Comparison of ENCODE assay signal across 18 mouse cellular contexts in genomic region chr9:92671966-92672365, GRCm38 (mm10).
"Had no signal": no experiment of that assay in that cellular context is flagged by ENCODE, and none has a peak within 500 bp of the region (broad histone marks: within the 10 kb centered on the region; RNA-seq: fewer than 3 reads in every experiment).

No protein-coding gene starts in this region.

- H3K9me3 ChIP-seq: lung, embryonic 15.5 days; midbrain, embryonic 12.5 days; neural tube, embryonic 15.5 days had no signal

- ATAC-seq: lung, postnatal 0 days; midbrain, embryonic 16.5 days had no signal

- H3K27me3 ChIP-seq: lung, embryonic 15.5 days; midbrain, embryonic 12.5 days; neural tube, embryonic 13.5 days; neural tube, embryonic 15.5 days had no signal

- H3K36me3 ChIP-seq: lung, embryonic 15.5 days; midbrain, embryonic 10.5 days; midbrain, embryonic 12.5 days; neural tube, embryonic 13.5 days; neural tube, embryonic 15.5 days had no signal

- H3K4me1 ChIP-seq: lung, embryonic 15.5 days; midbrain, embryonic 10.5 days; midbrain, embryonic 12.5 days; neural tube, embryonic 13.5 days; neural tube, embryonic 15.5 days had no signal

- H3K4me2 ChIP-seq: lung, embryonic 15.5 days; midbrain, embryonic 12.5 days; neural tube, embryonic 13.5 days; neural tube, embryonic 15.5 days had no signal

- H3K4me3 ChIP-seq: lung, embryonic 15.5 days; midbrain, embryonic 10.5 days; midbrain, embryonic 12.5 days; neural tube, embryonic 13.5 days; neural tube, embryonic 15.5 days had no signal

- H3K9ac ChIP-seq: lung, embryonic 15.5 days; midbrain, embryonic 12.5 days; neural tube, embryonic 13.5 days; neural tube, embryonic 15.5 days had no signal

- DNase-seq: lung, adult 18-20 months; lung, postnatal 4 days; midbrain, embryonic 14.5 days; retina, postnatal 1 day; right cerebral cortex, adult 18-20 months; right cerebral cortex, postnatal 25 days; right cerebral cortex, postnatal 4 days; spleen, adult 18-20 months; thymus, adult 18-20 months; thymus, postnatal 14 days; thymus, postnatal 36 days had no signal

- H3K27ac ChIP-seq: lung, embryonic 15.5 days; midbrain, embryonic 10.5 days; midbrain, embryonic 12.5 days; neural tube, embryonic 13.5 days; neural tube, embryonic 15.5 days had no signal
